Mouse (Mus musculus) common myeloid progenitor, adult 5-6 weeks (primary cell): Measurements from ENCODE around the gene Armh3. TPM values are rescaled to one million over a fixed set of nuclear protein-coding genes. Genes with fewer than 3 reads are reported as not detected.

Source experiments
- ATAC-seq: replicated peaks from 2 replicates; pipeline ENCODE4 v1.8.0; 2016; ENCODE audit warnings: low read depth, mild to moderate bottlenecking, moderate TSS enrichment, inconsistent platforms; ENCODE audit not compliant: poor library complexity, severe bottlenecking
- total RNA-seq: library from RNA; stranded (forward); fragments of 200-1000, 187-1606 nt; gene quantifications from 2 replicates; pipeline ENCODE4 v1.2.3, GENCODE M21; 2017

The Armh3 gene
- total RNA-seq, 1 experiment from 2014 or later, result 9.5 TPM

DNA sequence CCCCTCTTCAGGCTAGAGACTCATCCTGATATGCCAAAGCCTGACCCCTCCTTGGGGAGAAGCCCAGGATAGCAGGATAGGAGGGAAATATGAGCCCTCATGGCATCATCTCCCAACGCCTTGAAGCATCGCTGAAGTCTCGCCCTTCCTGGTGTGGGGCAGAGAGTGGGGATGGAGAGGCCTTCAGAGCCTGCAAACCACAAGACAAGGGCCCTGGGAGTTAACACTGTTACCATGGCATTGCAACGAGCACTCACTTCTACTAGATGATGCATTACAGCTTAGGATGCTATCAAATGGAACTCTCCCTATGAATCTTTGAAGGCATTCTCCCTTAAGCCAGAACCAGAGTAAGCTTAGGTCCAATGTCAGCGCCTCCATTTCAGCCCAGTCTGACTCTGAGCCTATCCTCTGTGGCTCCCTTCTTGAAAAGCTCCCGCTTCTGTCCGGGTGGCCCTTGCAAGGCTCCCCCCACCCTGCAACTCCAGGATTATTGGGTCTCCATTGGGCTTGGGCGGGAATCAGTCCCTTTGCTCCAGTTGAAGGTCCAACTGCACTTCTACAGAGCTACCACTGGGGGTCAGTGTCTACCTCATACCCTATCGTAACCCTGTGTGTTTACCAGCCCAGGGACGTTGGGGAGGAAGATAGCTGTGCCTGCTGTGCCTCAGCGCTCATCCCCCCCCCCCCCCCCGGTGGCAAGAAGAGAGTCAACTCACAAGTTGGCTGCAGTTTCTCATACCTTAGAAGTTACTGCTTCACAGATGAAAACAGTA is 193.5 kb downstream of the Armh3 start:
- peak; percentile 88 for ATAC-seq

DNA sequence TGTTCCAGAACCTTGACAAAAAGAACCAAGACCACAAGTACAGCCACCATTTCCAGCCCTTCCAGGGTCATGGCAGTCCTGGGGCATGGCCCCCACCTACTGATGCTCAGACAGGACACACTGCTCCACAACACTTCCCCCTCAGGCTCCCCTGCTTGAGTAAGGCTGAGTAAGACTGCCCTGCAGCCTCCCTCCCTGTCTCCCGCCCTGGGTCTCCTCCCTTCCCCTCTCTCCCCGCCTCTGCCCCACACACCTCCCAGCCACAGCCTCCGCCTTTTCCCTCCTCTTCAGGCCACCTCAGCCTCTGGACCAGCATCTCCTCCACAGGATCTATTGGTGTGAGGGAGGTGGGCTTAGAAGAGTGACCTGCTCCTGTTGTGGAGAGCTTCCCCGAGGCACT is 194.9 kb downstream of the Armh3 start:
- ATAC-seq, result 0 out of 2 replicates have a peak, but pooled peaks have one; percentile 12

DNA sequence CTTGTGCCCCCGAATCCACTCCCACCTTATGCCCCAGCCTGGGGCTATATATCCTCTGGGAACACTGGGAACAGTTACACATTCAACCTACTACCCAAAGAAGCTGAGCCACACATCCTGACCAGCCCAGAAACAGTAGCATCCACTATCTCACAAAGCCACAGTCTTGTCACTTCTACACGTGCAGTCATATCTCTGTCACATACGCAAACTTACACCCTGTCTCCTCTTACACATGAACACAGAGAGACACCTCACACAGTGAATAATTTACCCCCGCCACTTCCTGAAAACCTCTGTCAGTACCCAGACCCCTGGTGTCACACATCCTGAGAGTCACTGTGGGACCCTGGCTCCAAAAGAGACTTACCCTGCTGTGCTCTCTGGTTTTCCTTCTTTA is 195.6 kb downstream of the Armh3 start:
- peak; percentile 20; the same call in 1 of the 2 replicates for ATAC-seq

DNA sequence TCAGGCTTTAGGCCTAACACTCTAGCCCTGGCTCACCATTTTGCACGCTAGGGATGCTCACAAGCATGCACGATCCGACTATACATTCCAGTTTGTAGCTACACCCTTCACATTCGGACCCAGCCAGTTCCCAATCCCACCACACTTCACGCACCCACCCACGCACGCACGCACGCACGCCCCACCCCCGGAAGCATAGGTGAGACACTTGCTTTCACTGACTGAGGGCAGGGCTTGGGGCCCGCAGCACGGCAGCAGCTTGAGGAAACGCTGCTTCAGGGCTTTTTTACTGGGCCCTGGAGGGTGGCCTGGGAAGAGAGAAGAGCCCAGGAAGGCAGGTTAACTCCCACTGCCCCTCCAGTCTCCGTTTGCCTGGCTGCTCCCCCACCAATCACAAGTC is 201.4 kb downstream of the Armh3 start:
- no peak for ATAC-seq

GRCm38 (mm10) chr19:45796061-45796556 is 202.2 kb downstream of the Armh3 start:
- ATAC-seq, result no peak

- ATAC-seq, result no peak
Measured at GRCm38 (mm10) chr19:45795406-45795944, 202.8 kb downstream of the Armh3 start.

GRCm38 (mm10) chr19:45794718-45795117 is 203.6 kb downstream of the Armh3 start:
- no peak for ATAC-seq

DNA sequence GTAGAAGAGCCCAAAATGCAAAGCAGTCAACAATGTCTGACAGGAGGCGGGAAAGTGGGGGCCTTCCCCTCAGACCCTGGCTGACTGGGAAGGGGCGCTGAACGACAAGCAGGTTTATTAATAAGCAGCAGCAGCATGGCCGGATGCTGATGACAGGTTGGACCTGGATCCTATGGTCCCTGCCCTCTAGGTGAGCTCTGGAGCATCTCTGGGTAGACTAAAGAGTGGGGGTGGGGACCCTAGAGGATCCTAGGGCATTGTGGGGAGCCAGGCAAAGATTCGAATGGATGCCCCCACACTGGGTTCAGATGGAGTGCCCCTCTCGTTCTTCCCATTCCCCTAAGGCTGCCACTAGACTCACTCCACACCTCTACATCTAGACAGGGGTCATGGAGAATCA is 205.9 kb downstream of the Armh3 start:
- ATAC-seq, result no peak

- ATAC-seq, result peak; percentile 93
Measured at GRCm38 (mm10) chr19:45789888-45790874, 208.1 kb downstream of the Armh3 start.

GRCm38 (mm10) chr19:45789365-45789764 is 208.9 kb downstream of the Armh3 start:
- ATAC-seq, result no peak

DNA sequence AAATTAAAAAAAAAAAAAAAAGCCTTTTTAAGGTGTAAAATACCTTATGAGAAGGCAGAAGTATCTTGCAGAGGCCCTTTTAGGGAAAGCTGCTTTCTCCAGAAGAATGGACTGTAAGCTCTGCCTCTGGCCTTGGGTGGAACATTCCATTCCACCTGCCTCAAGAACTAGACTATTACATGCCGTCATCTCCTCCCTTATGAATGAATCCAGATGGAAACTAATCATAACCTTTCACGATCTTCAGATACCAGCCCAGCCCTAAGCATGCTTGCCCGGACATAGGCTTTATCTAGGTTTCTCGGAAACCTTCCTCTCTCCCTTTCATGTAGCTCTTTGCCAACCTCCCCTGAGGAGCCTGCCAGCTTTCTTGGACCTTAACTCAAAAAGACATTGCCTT is 210.0 kb downstream of the Armh3 start:
- no peak for ATAC-seq

GRCm38 (mm10) chr19:45787450-45787849 is 210.8 kb downstream of the Armh3 start:
- no peak for ATAC-seq

DNA sequence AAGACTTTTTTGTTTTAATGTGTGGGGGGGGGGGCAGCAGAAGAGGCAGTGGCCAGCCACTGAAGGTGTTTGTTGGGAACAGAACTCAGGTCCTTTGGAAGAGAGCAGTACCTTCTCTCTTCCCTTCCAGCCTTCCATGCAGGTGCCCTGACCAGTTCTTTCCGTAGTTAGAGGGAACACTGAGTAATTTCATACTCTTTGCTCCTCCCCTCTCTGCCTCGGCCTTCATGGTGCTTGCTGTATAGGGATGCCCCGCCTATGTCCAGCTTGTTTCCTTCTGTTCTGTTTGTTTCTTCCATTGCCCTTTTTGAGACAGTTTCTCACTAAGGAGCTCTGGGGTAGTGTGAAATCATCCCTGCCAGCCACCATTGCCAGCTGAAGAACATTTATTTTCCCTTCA is 212.8 kb downstream of the Armh3 start:
- no peak for ATAC-seq

- no peak for ATAC-seq
Measured at GRCm38 (mm10) chr19:45783933-45784576, 214.2 kb downstream of the Armh3 start.

- ATAC-seq, result peak; percentile 95
Measured at GRCm38 (mm10) chr19:45783181-45783932, 214.9 kb downstream of the Armh3 start, which contains the start of gene Mgea5. Gene Mgea5 (minus strand): TSS chr19:45783837.

GRCm38 (mm10) chr19:45782315-45783001 is 215.8 kb downstream of the Armh3 start:
- ATAC-seq, result peak; percentile 55

- no peak for ATAC-seq
Measured at GRCm38 (mm10) chr19:45781676-45782075, 216.6 kb downstream of the Armh3 start.

DNA sequence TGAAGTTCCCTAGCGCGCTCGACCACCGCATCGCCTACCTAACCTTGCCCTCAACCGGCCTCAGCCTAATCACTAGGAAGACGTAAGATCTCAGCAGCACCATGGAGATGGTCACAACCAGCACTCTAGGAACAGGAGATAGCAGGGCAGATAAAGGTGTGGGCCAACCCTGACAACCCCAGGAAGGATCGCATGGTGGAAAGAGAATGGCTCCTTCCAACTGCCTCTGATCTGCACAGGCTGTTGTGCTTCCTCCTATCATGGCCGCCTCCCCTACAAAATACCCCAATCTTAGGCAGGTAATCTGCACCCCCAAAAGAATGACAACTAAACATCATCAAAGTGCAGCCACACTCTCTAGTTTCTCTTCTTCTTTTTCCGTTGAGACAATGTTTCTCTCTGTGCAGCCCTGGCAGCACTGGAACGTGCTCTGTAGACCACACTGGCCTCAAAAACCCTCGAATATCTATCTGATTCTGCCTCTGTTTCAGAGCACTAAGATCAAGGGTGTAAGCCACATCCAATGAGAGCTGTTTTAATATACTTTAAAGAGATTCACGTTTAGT is 217.9 kb downstream of the Armh3 start:
- ATAC-seq, result no peak
